Mouse (Mus musculus) cerebellum, adult 11-12 months (tissue): ENCODE data around the gene Eef2.
"Not testable (repeated sequence)": the region's sequence is repeated elsewhere in the genome, so short reads cannot be mapped to it uniquely, and the experiment has no call there.

Source experiments
- DNase-seq: peaks from one replicate; pipeline ENCODE4 v3.0.0; 2022

Gene Eef2

DNA sequence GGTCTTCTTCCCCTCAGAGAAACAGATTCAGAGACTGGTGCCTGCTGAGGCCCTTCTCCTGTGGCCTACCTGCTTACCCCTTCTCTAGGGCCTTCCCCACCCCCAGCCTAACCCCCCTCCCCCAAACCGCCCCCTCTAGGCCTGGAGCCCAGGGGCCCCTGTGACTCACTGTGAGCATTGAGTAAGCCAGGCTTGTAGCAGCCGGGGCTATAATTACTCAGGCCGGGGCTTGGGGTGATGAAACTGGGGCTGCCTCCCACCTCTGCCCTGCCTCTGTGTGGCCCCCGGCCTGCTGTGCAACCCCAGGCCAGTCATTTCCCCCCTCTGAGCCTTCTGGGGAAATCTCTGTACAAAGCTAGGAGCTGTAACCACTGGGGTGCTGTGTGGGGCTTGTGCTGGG lies 30.1 kb upstream of the Eef2 start:
- no peak for DNase-seq

DNA sequence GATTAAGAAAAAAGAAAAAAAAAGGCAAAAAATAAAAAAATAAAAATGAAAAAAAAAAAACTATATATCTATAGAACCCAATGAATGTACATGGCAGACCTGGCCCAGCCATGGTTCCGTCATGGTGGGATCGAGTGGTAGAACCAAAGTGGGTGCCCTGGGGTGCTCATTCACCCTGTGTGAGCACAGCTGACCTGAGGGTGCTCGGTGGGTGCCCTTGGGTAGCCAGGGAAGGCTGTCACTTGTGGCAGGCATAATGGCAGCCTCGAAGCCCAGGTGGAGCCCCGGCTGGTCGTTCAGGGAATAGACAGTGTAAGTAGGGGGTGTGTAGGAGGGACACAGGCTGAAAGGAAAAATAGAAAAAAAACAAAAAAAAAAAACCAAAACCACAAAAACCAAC lies 25.2 kb upstream of the Eef2 start:
- no peak for DNase-seq

GRCm38 (mm10) chr10:81152609-81153008 lies 23.8 kb upstream of the Eef2 start:
- DNase-seq: no peak

DNA sequence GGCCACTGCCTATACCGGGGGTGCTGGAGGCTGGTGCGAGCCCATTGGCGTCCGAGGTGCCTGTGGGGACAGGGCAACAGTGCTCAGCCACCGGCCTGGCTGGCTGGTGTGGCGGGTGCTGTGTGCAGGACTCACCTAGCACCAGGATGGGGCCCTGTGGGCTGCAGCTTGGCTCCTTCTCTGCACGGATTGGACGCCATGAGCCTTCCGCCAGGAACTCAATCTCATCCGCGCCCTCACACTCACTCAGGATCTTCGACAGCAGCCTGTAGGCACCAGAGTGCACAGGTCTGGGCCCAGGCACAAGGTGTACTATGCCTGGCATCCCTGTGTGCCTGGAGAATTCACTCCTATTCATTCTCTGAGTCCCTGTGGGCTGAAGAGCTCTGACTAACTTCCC lies 22.1 kb upstream of the Eef2 start:
- no peak for DNase-seq

- no peak for DNase-seq
Observed at GRCm38 (mm10) chr10:81154736-81155135, 21.7 kb upstream of the Eef2 start.

DNA sequence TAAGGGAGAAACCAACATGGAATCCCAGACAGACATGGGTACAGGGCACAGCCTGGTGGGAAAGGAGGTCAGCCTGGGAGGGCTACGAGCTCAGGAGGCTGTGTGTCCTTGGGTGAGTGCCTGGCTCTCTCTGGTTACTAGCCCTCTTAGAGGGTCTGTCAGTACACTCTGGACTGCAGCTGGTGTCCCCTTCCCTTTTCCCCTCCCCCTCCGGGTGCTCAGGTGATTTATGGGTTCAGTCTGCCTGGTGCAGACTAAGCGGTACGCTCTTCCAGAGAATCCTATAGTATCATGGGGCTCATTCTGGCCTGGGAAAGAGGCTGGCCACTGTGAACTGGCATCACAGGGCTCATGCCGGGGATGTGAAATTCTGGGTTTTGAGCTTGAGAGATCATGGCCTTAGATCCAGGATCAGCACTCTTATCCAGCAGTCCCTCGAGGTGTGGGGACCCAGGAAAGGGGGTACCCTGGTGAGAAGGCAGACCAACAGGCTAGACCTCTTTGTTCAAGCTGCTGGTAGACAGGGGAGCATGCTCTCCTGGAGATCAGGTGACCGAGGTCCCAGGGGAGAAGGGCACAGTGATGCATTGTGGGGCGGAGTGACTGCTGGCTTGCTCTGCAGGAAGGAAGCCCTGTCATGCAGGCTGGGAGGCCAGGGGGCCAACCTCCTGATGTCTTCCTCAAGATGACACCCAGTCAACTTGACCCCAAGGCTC lies 14.7 kb upstream of the Eef2 start:
- DNase-seq: no peak

- DNase-seq: no peak
Observed at GRCm38 (mm10) chr10:81162318-81162652, 14.1 kb upstream of the Eef2 start.

- peak; percentile 85 for DNase-seq
Observed at GRCm38 (mm10) chr10:81165118-81165517, 11.3 kb upstream of the Eef2 start.

DNA sequence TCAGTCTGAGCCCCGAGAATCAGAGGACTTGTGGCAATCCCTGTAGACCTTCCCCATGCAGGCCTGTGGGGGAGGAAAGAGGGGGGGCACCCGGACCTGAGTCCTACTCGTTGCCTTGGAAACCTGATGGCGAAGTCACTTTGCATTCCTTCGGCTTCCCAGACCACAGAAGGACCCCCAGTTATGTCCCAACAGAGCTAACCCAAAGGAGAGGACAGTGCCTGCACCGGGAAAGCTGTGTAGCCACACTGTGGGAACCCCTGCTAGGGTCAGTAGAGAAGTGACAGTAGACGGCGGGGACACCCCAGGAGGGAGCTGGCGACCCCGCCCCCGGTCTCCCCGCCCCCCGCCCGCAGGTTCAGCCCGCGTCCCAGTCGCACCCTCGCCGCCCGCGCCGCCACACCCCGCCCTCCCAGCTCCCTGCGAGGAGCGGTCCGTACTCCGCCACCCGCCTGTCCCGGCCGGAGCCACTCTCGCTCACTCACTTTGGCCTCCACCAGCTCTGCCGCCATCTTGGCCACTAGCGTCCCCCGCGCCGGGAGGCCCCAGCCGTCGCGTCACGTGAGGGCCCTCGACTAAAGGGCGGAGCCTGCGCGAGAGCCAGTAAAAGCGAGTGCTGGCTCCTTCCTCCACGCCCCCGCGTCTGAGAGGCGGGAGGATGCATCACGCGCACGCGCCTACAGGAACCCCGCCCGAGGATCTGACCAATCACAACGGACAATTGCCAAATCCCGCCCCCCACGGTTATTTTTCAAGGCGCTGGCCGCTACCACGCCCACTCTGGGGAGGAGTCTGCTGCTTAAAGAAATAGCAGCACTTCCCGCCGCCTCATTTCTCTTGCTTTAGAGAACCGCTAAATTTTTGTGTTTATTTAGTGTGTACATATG lies 9.0 kb upstream of the Eef2 start, which contains the start of gene Pias4:
TSS of gene Pias4 (minus strand) at position 724 of the 887 bp plus-strand sequence.
- peak; percentile 100 for DNase-seq

GRCm38 (mm10) chr10:81168087-81168431 lies 8.4 kb upstream of the Eef2 start:
- DNase-seq: no peak

GRCm38 (mm10) chr10:81168521-81169244 lies 7.7 kb upstream of the Eef2 start:
- peak; percentile 82 for DNase-seq

- not testable (repeated sequence) for DNase-seq
Observed at GRCm38 (mm10) chr10:81169411-81169900, 7.0 kb upstream of the Eef2 start.

DNA sequence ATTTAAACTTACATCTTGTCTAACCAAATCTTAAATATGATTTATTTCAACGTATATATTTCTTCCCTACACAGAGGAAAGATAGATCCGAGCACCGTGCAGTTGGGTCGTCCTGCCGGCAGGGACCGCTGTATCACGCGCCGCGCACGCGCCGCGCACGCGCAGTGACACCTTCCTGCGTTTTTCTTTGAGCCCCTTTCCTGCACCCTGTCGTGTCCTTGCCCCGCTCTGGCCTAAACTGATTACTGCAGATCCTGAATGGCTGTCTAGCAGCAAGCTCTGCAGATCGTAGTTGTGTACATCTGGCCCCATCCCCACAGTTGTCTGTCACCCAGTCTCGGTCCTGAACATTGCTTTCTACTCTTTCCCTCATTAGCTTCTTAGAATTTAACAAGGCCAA lies 3.3 kb upstream of the Eef2 start:
- peak; percentile 83 for DNase-seq

DNA sequence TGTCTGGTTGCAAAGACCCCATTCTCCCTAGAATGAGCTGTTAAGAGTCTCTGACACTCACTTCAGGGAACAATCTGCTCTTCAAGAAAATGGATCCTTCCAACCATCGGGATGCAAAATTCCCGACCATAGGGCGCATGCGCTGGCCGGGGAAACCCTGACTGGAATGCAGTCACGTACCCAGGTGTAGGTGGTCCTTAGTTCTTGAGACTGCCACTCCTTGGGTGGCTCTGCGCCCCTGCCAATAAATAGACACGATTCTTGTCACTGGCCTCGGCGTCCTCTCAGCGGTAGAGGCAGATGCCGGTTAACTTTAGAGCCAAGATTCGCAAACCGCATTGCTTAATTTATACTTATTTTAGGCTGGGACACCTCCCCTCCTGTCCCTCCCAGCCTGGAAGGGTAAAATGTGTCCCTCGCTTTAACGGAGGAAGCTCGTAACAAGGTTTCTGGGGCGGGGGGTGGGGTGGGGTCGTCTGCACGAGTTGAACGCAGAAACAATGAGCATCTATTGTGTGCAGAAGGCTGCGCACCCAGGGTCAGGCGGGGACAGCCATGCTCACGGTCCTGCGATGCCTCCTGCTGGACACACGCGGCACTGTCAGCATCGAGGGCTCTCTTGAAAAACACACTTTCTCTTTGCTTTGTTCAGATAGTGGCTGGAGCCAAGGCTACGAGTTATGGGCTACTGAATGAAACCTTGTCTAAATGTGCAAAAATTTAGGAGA lies 1.6 kb upstream of the Eef2 start:
- peak; percentile 89 for DNase-seq

- peak; percentile 67 for DNase-seq
Observed at GRCm38 (mm10) chr10:81175345-81175701, 1.1 kb upstream of the Eef2 start.

DNA sequence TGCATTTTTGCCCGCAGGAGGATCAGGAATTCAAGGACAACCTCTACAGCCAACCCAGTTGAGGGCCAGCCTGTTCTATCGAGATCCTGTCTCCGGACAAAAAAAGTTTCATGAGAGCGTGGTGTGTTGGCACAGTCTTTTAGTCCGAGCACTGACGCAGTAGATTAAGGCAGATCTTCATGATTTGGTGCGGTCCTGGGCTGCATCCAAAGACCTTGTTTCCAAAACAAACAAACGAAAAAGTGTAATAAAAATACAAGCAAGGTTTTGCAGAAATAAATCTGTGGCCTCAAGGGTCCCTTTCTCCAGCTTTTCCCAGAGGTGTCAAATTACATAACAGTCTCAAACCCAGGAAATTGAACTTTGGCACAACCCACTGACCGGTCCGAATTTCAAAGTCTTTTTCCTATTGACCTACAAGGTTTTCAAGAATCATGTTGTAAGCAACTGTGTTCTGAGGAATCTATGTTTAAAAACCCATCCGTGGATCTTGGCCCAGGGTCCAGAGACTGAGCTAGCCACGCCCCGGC lies 430 bp upstream of the Eef2 start:
- no peak for DNase-seq

- peak; percentile 77 for DNase-seq
Observed at GRCm38 (mm10) chr10:81177491-81177925, 1.1 kb downstream of the Eef2 start.

DNA sequence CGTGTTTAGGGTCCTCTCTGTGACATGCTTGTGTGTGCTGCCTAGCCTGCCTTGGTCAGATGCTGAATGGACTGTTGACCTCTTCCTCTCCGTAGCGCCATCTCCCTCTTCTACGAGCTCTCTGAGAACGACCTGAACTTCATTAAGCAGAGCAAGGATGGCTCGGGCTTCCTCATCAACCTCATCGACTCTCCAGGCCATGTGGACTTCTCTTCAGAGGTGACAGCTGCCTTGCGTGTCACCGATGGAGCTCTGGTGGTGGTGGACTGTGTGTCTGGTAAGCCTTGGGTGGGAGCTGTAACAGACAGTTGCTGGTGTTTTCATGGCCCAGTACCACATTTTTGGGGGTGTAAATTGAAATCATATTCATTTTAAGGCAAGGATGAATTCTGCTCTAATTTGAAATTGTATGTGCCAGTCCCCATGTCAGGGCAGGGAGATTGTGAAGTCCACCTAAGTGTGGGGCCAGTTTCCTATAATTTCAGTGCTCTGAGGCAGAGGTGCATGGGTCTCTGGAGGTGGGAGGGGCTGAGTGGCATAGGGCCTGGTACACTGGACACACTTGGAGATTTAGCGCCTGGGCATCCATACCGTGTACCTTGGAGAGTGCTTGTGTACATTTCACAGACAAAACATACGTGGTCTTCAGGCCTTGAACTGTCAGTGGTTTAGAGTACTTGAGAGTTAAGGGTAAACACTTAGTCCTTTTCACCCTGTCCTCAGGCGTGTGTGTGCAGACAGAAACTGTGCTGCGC lies 1.7 kb downstream of the Eef2 start:
- peak; percentile 60 for DNase-seq

- peak; percentile 57 for DNase-seq
Observed at GRCm38 (mm10) chr10:81178927-81179326, 2.5 kb downstream of the Eef2 start.

GRCm38 (mm10) chr10:81179451-81180342 lies 3.3 kb downstream of the Eef2 start:
- peak; percentile 63 for DNase-seq

DNA sequence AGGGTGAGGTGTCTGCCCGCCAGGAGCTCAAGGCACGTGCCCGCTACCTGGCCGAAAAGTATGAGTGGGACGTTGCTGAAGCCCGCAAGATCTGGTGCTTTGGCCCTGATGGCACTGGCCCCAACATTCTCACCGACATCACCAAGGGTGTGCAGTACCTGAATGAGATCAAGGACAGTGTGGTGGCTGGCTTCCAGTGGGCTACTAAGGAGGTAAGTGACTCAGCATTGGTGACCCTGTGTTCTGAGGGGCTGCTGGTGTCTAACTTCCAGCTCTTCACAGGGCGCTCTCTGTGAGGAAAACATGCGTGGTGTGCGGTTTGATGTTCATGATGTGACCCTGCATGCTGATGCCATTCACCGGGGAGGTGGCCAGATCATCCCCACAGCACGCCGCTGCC lies 4.5 kb downstream of the Eef2 start:
- DNase-seq: peak; percentile 58
